Mouse (Mus musculus): ENCODE data around the gene Ttc30a1.

Gene Ttc30a1

GRCm38 (mm10) chr2:75987739-75988138 lies 6.0 kb upstream of the Ttc30a1 start:
- in situ Hi-C loops (cut with MboI; ENCODE audit: unreplicated experiment in 2 of 2): loop anchor here in 1 of 2 experiments (25.0 kb wide), 2 partner anchors 375 to 1725 kb away; partner anchors contain the start of genes Cyct and Rbm45

GRCm38 (mm10) chr2:75985124-75985523 lies 3.4 kb upstream of the Ttc30a1 start:
- in situ Hi-C loops (cut with MboI; ENCODE audit: unreplicated experiment in 2 of 2): loop anchor here in 1 of 2 experiments (25.0 kb wide), 2 partner anchors 377 to 1727 kb away; partner anchors contain the start of genes Cyct and Rbm45

GRCm38 (mm10) chr2:75983847-75984246 lies 2.1 kb upstream of the Ttc30a1 start:
- in situ Hi-C loops (cut with MboI; ENCODE audit: unreplicated experiment in 2 of 2): loop anchor here in 1 of 2 experiments (25.0 kb wide), 2 partner anchors 378 to 1728 kb away; partner anchors contain the start of genes Cyct and Rbm45

GRCm38 (mm10) chr2:75983091-75983490 lies 1.3 kb upstream of the Ttc30a1 start:
- in situ Hi-C loops (cut with MboI; ENCODE audit: unreplicated experiment in 2 of 2): loop anchor here in 1 of 2 experiments (25.0 kb wide), 2 partner anchors 379 to 1729 kb away; partner anchors contain the start of genes Cyct and Rbm45

GRCm38 (mm10) chr2:75982626-75983025 lies 859 bp upstream of the Ttc30a1 start:
- in situ Hi-C loops (cut with MboI; ENCODE audit: unreplicated experiment in 2 of 2): loop anchor here in 1 of 2 experiments (25.0 kb wide), 2 partner anchors 380 to 1730 kb away; partner anchors contain the start of genes Cyct and Rbm45

GRCm38 (mm10) chr2:75980933-75981439 lies 781 bp downstream of the Ttc30a1 start:
- in situ Hi-C loops (cut with MboI; ENCODE audit: unreplicated experiment in 2 of 2): loop anchor here in 1 of 2 experiments (25.0 kb wide), 2 partner anchors 381 to 1731 kb away; partner anchors contain the start of genes Cyct and Rbm45

GRCm38 (mm10) chr2:75977752-75978368 lies 3.9 kb downstream of the Ttc30a1 start, which contains the start of gene Ttc30a2:
Gene Ttc30a2, minus strand, starts transcription at chr2:75978170.
- in situ Hi-C loops (cut with MboI; ENCODE audit: unreplicated experiment in 2 of 2): loop anchor here in 1 of 2 experiments (25.0 kb wide), 2 partner anchors 384 to 1734 kb away; partner anchors contain the start of genes Cyct and Rbm45

GRCm38 (mm10) chr2:75976070-75976469 lies 5.7 kb downstream of the Ttc30a1 start:
- in situ Hi-C loops (cut with MboI; ENCODE audit: unreplicated experiment in 2 of 2): loop anchor here in 1 of 2 experiments (25.0 kb wide), 2 partner anchors 386 to 1736 kb away; partner anchors contain the start of genes Cyct and Rbm45

GRCm38 (mm10) chr2:75974131-75974530 lies 7.6 kb downstream of the Ttc30a1 start:
- in situ Hi-C loops (cut with MboI; ENCODE audit: unreplicated experiment in 2 of 2): loop anchor here (5.0 to 25.0 kb wide), 3 partner anchors 372 to 1287 kb away; partner anchors contain the start of genes Hoxd10 (in 1 of the 2), Hoxd11 (in 1 of the 2), Hoxd12 (in 1 of the 2) and Hoxd3 (in 1 of the 2)

GRCm38 (mm10) chr2:75964972-75965371 lies 16.8 kb downstream of the Ttc30a1 start:
- in situ Hi-C loops (cut with MboI; ENCODE audit: unreplicated experiment in 2 of 2): loop anchor here (5.0 to 25.0 kb wide), 5 partner anchors 78 to 1278 kb away; partner anchors contain the start of genes Hoxd10 (in 1 of the 2), Hoxd11 (in 1 of the 2), Hoxd12 (in 1 of the 2) and Hoxd3 (in 1 of the 2)

- in situ Hi-C loops (cut with MboI; ENCODE audit: unreplicated experiment in 2 of 2): loop anchor here (5.0 to 25.0 kb wide), 4 partner anchors 77 to 1277 kb away; partner anchors contain the start of genes Hoxd10 (in 1 of the 2), Hoxd11 (in 1 of the 2), Hoxd12 (in 1 of the 2) and Hoxd3 (in 1 of the 2)
Observed at GRCm38 (mm10) chr2:75964512-75964911, 17.3 kb downstream of the Ttc30a1 start.

- in situ Hi-C loops (cut with MboI; ENCODE audit: unreplicated experiment in 2 of 2): loop anchor here (5.0 to 25.0 kb wide), 4 partner anchors 77 to 1277 kb away; partner anchors contain the start of genes Hoxd10 (in 1 of the 2), Hoxd11 (in 1 of the 2), Hoxd12 (in 1 of the 2) and Hoxd3 (in 1 of the 2)
Observed at GRCm38 (mm10) chr2:75964051-75964450, 17.7 kb downstream of the Ttc30a1 start.

- in situ Hi-C loops (cut with MboI; ENCODE audit: unreplicated experiment in 2 of 2): loop anchor here (5.0 to 25.0 kb wide), 4 partner anchors 76 to 1276 kb away; partner anchors contain the start of genes Hoxd10 (in 1 of the 2), Hoxd11 (in 1 of the 2), Hoxd12 (in 1 of the 2) and Hoxd3 (in 1 of the 2)
Observed at GRCm38 (mm10) chr2:75963211-75963840, 18.4 kb downstream of the Ttc30a1 start.

- in situ Hi-C loops (cut with MboI; ENCODE audit: unreplicated experiment in 2 of 2): loop anchor here (5.0 to 25.0 kb wide), 4 partner anchors 73 to 1273 kb away; partner anchors contain the start of genes Hoxd10 (in 1 of the 2), Hoxd11 (in 1 of the 2), Hoxd12 (in 1 of the 2) and Hoxd3 (in 1 of the 2)
Observed at GRCm38 (mm10) chr2:75960366-75961330, 21.1 kb downstream of the Ttc30a1 start.

GRCm38 (mm10) chr2:75959850-75960365 lies 21.9 kb downstream of the Ttc30a1 start:
- in situ Hi-C loops (cut with MboI; ENCODE audit: unreplicated experiment in 2 of 2): loop anchor here (5.0 to 25.0 kb wide), 4 partner anchors 73 to 1273 kb away; partner anchors contain the start of genes Hoxd10 (in 1 of the 2), Hoxd11 (in 1 of the 2), Hoxd12 (in 1 of the 2) and Hoxd3 (in 1 of the 2)

- in situ Hi-C loops (cut with MboI; ENCODE audit: unreplicated experiment in 2 of 2): loop anchor here (25.0 kb wide), 2 partner anchors 1247 to 1272 kb away; partner anchors contain the start of genes Hoxd10 (in 1 of the 2), Hoxd11 (in 1 of the 2), Hoxd12 (in 1 of the 2) and Hoxd3 (in 1 of the 2)
Observed at GRCm38 (mm10) chr2:75959183-75959849, 22.5 kb downstream of the Ttc30a1 start.

- in situ Hi-C loops (cut with MboI; ENCODE audit: unreplicated experiment in 2 of 2): loop anchor here (25.0 kb wide), 2 partner anchors 1243 to 1268 kb away; partner anchors contain the start of genes Hoxd10 (in 1 of the 2), Hoxd11 (in 1 of the 2), Hoxd12 (in 1 of the 2) and Hoxd3 (in 1 of the 2)
Observed at GRCm38 (mm10) chr2:75955709-75956108, 26.1 kb downstream of the Ttc30a1 start.
